25 mouse cellular contexts compared by ENCODE assay signal in the genomic region with DNA sequence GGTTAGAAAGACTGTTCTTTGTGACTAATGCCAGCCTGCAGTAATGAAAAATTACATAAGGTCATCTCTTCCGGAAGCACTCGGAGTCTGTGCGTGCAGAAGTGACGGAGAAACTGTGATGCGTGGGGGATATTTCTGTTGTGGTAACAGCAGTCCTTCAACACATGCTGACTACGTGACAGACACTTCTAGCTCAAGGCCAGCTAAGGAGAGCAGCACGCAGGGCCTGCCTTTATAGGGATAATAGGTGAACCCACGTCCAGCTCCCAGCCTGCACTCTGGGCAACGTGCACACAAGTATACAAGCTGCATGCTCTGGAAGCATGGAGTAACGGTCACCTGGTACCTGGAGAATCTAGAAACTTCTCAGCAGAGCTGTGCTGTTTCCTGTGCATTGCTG.
DNase-seq lines count a peak whose midpoint lies in the region; ATAC-seq and TF ChIP-seq lines count a peak whose summit lies in the region.
"Had no signal": no experiment of that assay in that cellular context is flagged by ENCODE, and none has a peak within 500 bp of the region (broad histone marks: within the 10 kb centered on the region; RNA-seq: fewer than 3 reads in every experiment).

No protein-coding gene starts in this region.

- 72% methylated on average over 10 of the region's 10 CpGs for WGBS in heart, embryonic 10.5 days
- WGBS in heart, embryonic 12.5 days = 69% methylated on average over 10 of the region's 10 CpGs
- WGBS in liver, adult 2 months = 83% methylated on average over 10 of the region's 10 CpGs
- WGBS in limb, embryonic 10.5 days = 90% methylated on average over 10 of the region's 10 CpGs
- WGBS in forebrain, embryonic 10.5 days = 93% methylated on average over 10 of the region's 10 CpGs

- peaks cover 32% of the 10 kb centered on the region for H3K4me1 ChIP-seq in heart, embryonic 10.5 days
- peaks cover 26% of the 10 kb centered on the region for H3K4me1 ChIP-seq in heart, embryonic 12.5 days (replicated peaks)
- H3K4me1 ChIP-seq in liver, adult 2 months (ENCODE audit: control insufficient read depth, insufficient read depth, low read length) = peaks cover 6% of the 10 kb centered on the region
- H3K4me1 ChIP-seq in limb, embryonic 10.5 days = peaks cover 10% of the 10 kb centered on the region
- no peaks in the 10 kb centered on the region for H3K4me1 ChIP-seq in forebrain, embryonic 10.5 days
- H3K4me1 ChIP-seq: embryonic facial prominence, embryonic 12.5 days; forebrain, embryonic 15.5 days had no signal

- ATAC-seq in frontal cortex, adult (ENCODE audit: low TSS enrichment) = peak; percentile 27; the same call in 1 of the 2 replicates
- no peak for ATAC-seq in heart, embryonic 12.5 days (ENCODE audit: insufficient number of reproducible peaks, low FRiP score)
- ATAC-seq: forebrain, embryonic 15.5 days; intestine, embryonic 16.5 days; midbrain, embryonic 13.5 days had no signal

- no peak for TF ChIP-seq POLR2A in liver, adult 2 months (IDR thresholded peaks at IDR 0.05; ENCODE audit: extremely low read depth, insufficient read depth, low read length)

- no peaks in the 10 kb centered on the region for H3K36me3 ChIP-seq in heart, embryonic 10.5 days
- no peaks in the 10 kb centered on the region for H3K36me3 ChIP-seq in heart, embryonic 12.5 days
- H3K36me3 ChIP-seq in liver, adult 2 months (ENCODE audit: control insufficient read depth, insufficient read depth, low read length) = no peaks in the 10 kb centered on the region
- H3K36me3 ChIP-seq in limb, embryonic 10.5 days = no peaks in the 10 kb centered on the region
- no peaks in the 10 kb centered on the region for H3K36me3 ChIP-seq in forebrain, embryonic 10.5 days (replicated peaks)
- H3K36me3 ChIP-seq: embryonic facial prominence, embryonic 12.5 days; forebrain, embryonic 15.5 days; hindbrain, embryonic 13.5 days; midbrain, embryonic 13.5 days; neural tube, embryonic 13.5 days had no signal

- peak overlapping the region; percentile 56; the same call in 1 of the 2 replicates for H3K27ac ChIP-seq in heart, embryonic 10.5 days
- no peak overlapping the region for H3K27ac ChIP-seq in heart, embryonic 12.5 days (ENCODE audit: poor library complexity, severe bottlenecking)
- H3K27ac ChIP-seq in liver, adult 2 months (replicated peaks; ENCODE audit: insufficient read depth, low read depth, low read length) = peak overlapping the region; percentile 61; the same call in 1 of the 2 replicates
- H3K27ac ChIP-seq in limb, embryonic 10.5 days = 0 out of 2 replicates have a peak overlapping the region, but pooled peaks have one; percentile 16
- H3K27ac ChIP-seq in forebrain, embryonic 10.5 days = no peak overlapping the region
- H3K27ac ChIP-seq: embryonic facial prominence, embryonic 12.5 days; forebrain, embryonic 15.5 days; hindbrain, embryonic 13.5 days; kidney, postnatal 0 days; liver, embryonic 14.5 days; macrophage; midbrain, embryonic 13.5 days; neural tube, embryonic 13.5 days had no signal

- no peak overlapping the region for H3K4me3 ChIP-seq in heart, embryonic 10.5 days
- no peak overlapping the region for H3K4me3 ChIP-seq in heart, embryonic 12.5 days
- H3K4me3 ChIP-seq in liver, adult 2 months (ENCODE audit: insufficient read depth, low read depth, low read length) = no peak overlapping the region
- no peak overlapping the region for H3K4me3 ChIP-seq in limb, embryonic 10.5 days
- no peak overlapping the region for H3K4me3 ChIP-seq in forebrain, embryonic 10.5 days
- H3K4me3 ChIP-seq: embryonic facial prominence, embryonic 12.5 days; forebrain, embryonic 15.5 days; hindbrain, embryonic 13.5 days; midbrain, embryonic 13.5 days; neural tube, embryonic 13.5 days had no signal

- no peaks in the 10 kb centered on the region for H3K79me2 ChIP-seq in liver, adult 2 months (ENCODE audit: control insufficient read depth, insufficient read depth, low read length)

- no peak overlapping the region for H3K4me2 ChIP-seq in heart, embryonic 12.5 days
- H3K4me2 ChIP-seq: embryonic facial prominence, embryonic 12.5 days; forebrain, embryonic 15.5 days; hindbrain, embryonic 13.5 days; midbrain, embryonic 13.5 days; neural tube, embryonic 13.5 days had no signal

- H3K27me3 ChIP-seq in heart, embryonic 10.5 days (ENCODE audit: insufficient read depth, poor library complexity, severe bottlenecking) = no peaks in the 10 kb centered on the region
- H3K27me3 ChIP-seq in heart, embryonic 12.5 days (replicated peaks) = no peaks in the 10 kb centered on the region
- H3K27me3 ChIP-seq in liver, adult 2 months (ENCODE audit: control insufficient read depth, insufficient read depth, low read length) = no peaks in the 10 kb centered on the region
- no peaks in the 10 kb centered on the region for H3K27me3 ChIP-seq in limb, embryonic 10.5 days (ENCODE audit: low read depth, poor library complexity, severe bottlenecking)
- no peaks in the 10 kb centered on the region for H3K27me3 ChIP-seq in forebrain, embryonic 10.5 days (ENCODE audit: poor library complexity, severe bottlenecking)
- H3K27me3 ChIP-seq: embryonic facial prominence, embryonic 12.5 days; forebrain, embryonic 15.5 days; hindbrain, embryonic 13.5 days; midbrain, embryonic 13.5 days; neural tube, embryonic 13.5 days had no signal

- TF ChIP-seq CTCF in liver, adult 2 months (IDR thresholded peaks at IDR 0.05; ENCODE audit: low read depth, low read length) = no peak

- no peak overlapping the region for H3K9ac ChIP-seq in heart, embryonic 12.5 days
- H3K9ac ChIP-seq in liver, adult 2 months (ENCODE audit: low read depth, low read length) = no peak overlapping the region
- H3K9ac ChIP-seq: embryonic facial prominence, embryonic 12.5 days; forebrain, embryonic 15.5 days; hindbrain, embryonic 13.5 days; liver, embryonic 14.5 days; midbrain, embryonic 13.5 days; neural tube, embryonic 13.5 days had no signal

- DNase-seq in frontal cortex, postnatal 36 days (ENCODE audit: low spot score in 2 of 2) = no peak
- no peak for DNase-seq in heart, embryonic 10.5 days (ENCODE audit: low spot score)
- DNase-seq in liver, adult 2 months (ENCODE audit: extremely low read depth, low read depth, low spot score) = peak; percentile 49
- no peak for DNase-seq in liver
- no peak for DNase-seq in limb, embryonic 10.5 days (ENCODE audit: low spot score)
- no peak for DNase-seq in forebrain, embryonic 10.5 days (ENCODE audit: extremely low spot score, low spot score)
- DNase-seq: B cell, adult 2 months; cerebellum, adult 11 months; cerebellum, adult 9-10 months; cerebellum, postnatal 36 days; kidney, adult 8-10 months; kidney, postnatal 4 days; lung, adult 2 months; thymus, postnatal 4 days had no signal

- H3K9me3 ChIP-seq in heart, embryonic 10.5 days = no peaks in the 10 kb centered on the region
- H3K9me3 ChIP-seq in heart, embryonic 12.5 days (replicated peaks) = no peaks in the 10 kb centered on the region
- no peaks in the 10 kb centered on the region for H3K9me3 ChIP-seq in limb, embryonic 10.5 days (replicated peaks)
- no peaks in the 10 kb centered on the region for H3K9me3 ChIP-seq in forebrain, embryonic 10.5 days
- H3K9me3 ChIP-seq: embryonic facial prominence, embryonic 12.5 days; forebrain, embryonic 15.5 days; hindbrain, embryonic 13.5 days; midbrain, embryonic 13.5 days; neural tube, embryonic 13.5 days had no signal

Comparison
In these comparisons a context has a peak if more than half of its experiments do, and no peak if none do; other contexts are left out.
1. H3K27ac ChIP-seq: peak in heart, embryonic 10.5 days (single experiment), liver, adult 2 months (single experiment) and limb, embryonic 10.5 days (single experiment); none in heart, embryonic 12.5 days (single experiment) and forebrain, embryonic 10.5 days (single experiment).